ENCODE assay signal across 9 mouse cellular contexts in the genomic region with DNA sequence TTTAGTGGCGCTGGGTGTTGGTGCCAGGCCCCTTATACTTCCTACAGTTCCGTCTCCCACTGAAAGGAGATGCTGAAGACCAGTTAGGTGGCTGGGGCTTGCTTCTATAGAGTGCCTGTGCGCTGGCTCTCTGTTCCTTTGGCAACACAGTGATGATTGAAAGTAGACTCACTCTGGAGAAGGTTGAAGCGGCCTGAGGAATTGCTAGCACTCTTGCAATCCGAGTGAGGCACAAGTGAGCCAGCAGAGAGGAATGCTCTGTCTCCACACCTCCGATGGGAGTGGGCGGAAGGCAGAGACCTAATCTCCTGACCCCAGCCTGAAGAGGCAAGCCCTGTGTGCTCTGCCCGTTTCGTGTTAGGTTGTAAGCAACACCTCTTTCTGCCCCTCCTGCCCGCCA. TPM values are rescaled to one million over a fixed set of nuclear protein-coding genes. Genes with fewer than 3 reads are reported as not detected.
DNase-seq lines count a peak whose midpoint lies in the region; ATAC-seq and TF ChIP-seq lines count a peak whose summit lies in the region.
"Had no signal": no experiment of that assay in that cellular context is flagged by ENCODE, and none has a peak within 500 bp of the region (broad histone marks: within the 10 kb centered on the region; RNA-seq: fewer than 3 reads in every experiment).

No protein-coding gene starts in this region.

- intact Hi-C loops in gastrocnemius, postnatal 36 days (cut with DNase I): loop anchor here (5.0 kb wide), 1 partner anchor 46 kb away; no protein-coding TSS in a partner anchor

- 56% methylated on average over 10 of the region's 10 CpGs for WGBS in lung, postnatal 0 days
- whole genome bisulfite sequencing in small intestine, adult 2 months: 87% methylated on average over 10 of the region's 10 CpGs
- 48% methylated on average over 10 of the region's 10 CpGs for WGBS in hindbrain, embryonic 11.5 days

- H3K9ac ChIP-seq in lung, postnatal 0 days (replicated peaks; ENCODE audit: low read depth): no peak overlapping the region
- no peak overlapping the region for H3K9ac ChIP-seq in hindbrain, embryonic 11.5 days (ENCODE audit: low read depth, low read length)
- H3K9ac ChIP-seq: limb, embryonic 12.5 days had no signal

- peak overlapping the region; percentile 67; the same call in 1 of the 2 replicates for H3K4me3 ChIP-seq in lung, postnatal 0 days (ENCODE audit: low read depth, low read length)
- peak overlapping the region; percentile 5 for H3K4me3 ChIP-seq in small intestine, adult 2 months (ENCODE audit: low read depth, low read length)
- H3K4me3 ChIP-seq in hindbrain, embryonic 11.5 days (ENCODE audit: low read depth, low read length): no peak overlapping the region
- H3K4me3 ChIP-seq: limb, embryonic 12.5 days had no signal

- TF ChIP-seq EP300 in lung, postnatal 0 days (IDR thresholded peaks at IDR 0.05): no peak

- H3K9me3 ChIP-seq in lung, postnatal 0 days (ENCODE audit: low read length): no peaks in the 10 kb centered on the region
- H3K9me3 ChIP-seq in hindbrain, embryonic 11.5 days (ENCODE audit: control insufficient read depth, low read length): no peaks in the 10 kb centered on the region
- H3K9me3 ChIP-seq: limb, embryonic 12.5 days had no signal

- peak overlapping the region; percentile 85 for H3K4me2 ChIP-seq in lung, postnatal 0 days (replicated peaks; ENCODE audit: low read depth, low read length)
- H3K4me2 ChIP-seq in hindbrain, embryonic 11.5 days (replicated peaks; ENCODE audit: low read depth, low read length): no peak overlapping the region

- H3K36me3 ChIP-seq in lung, postnatal 0 days (ENCODE audit: insufficient read depth, low read length): no peaks in the 10 kb centered on the region
- peaks cover 14% of the 10 kb centered on the region for H3K36me3 ChIP-seq in small intestine, adult 2 months (ENCODE audit: control insufficient read depth, insufficient read depth, low read length)
- no peaks in the 10 kb centered on the region for H3K36me3 ChIP-seq in hindbrain, embryonic 11.5 days (ENCODE audit: control insufficient read depth, insufficient read depth, low read length)

- no peak for DNase-seq in frontal cortex, postnatal 25 days (ENCODE audit: low spot score in 2 of 2)
- peak; percentile 40 for DNase-seq in lung, postnatal 0 days (ENCODE audit: low spot score)
- DNase-seq in lung, postnatal 10 days: no peak
- peak; percentile 59 to 73 for DNase-seq in cerebellum, postnatal 25 days
- DNase-seq in gastrocnemius, postnatal 36 days: no peak
- DNase-seq in hindbrain, embryonic 11.5 days (ENCODE audit: low spot score): no peak

- no peak for TF ChIP-seq CTCF in lung, postnatal 0 days (IDR thresholded peaks at IDR 0.05)
- TF ChIP-seq CTCF in small intestine, adult 2 months (IDR thresholded peaks at IDR 0.05; ENCODE audit: extremely low read depth, insufficient read length, insufficient replicate concordance, low read depth, low read length): no peak

- H3K27me3 ChIP-seq in lung, postnatal 0 days (replicated peaks; ENCODE audit: insufficient read depth, low read length): 0 out of 2 replicates have a peak, but pooled peaks cover 3% of the 10 kb centered on the region
- H3K27me3 ChIP-seq in small intestine, adult 2 months (ENCODE audit: control insufficient read depth, insufficient read depth, low read length): no peaks in the 10 kb centered on the region
- peaks cover 23% of the 10 kb centered on the region for H3K27me3 ChIP-seq in hindbrain, embryonic 11.5 days (ENCODE audit: control insufficient read depth, insufficient read depth, low read length)

- peaks cover 9% of the 10 kb centered on the region; the same call in 1 of the 2 replicates for H3K4me1 ChIP-seq in lung, postnatal 0 days (ENCODE audit: insufficient read depth, low read depth, low read length)
- peaks cover 25% of the 10 kb centered on the region for H3K4me1 ChIP-seq in small intestine, adult 2 months (ENCODE audit: control insufficient read depth, insufficient read depth, insufficient read length, low read length)
- H3K4me1 ChIP-seq in hindbrain, embryonic 11.5 days (replicated peaks; ENCODE audit: control insufficient read depth, insufficient read depth, low read length): peaks cover 5% of the 10 kb centered on the region

- no peak overlapping the region for H3K27ac ChIP-seq in lung, postnatal 0 days (ENCODE audit: low read length)
- H3K27ac ChIP-seq in small intestine, adult 2 months (ENCODE audit: insufficient read depth, low read depth, low read length): no peak overlapping the region
- no peak overlapping the region for H3K27ac ChIP-seq in hindbrain, embryonic 11.5 days (ENCODE audit: low read depth, low read length)
- H3K27ac ChIP-seq: limb, embryonic 12.5 days had no signal

- no peak for TF ChIP-seq POLR2A in small intestine, adult 2 months (IDR thresholded peaks at IDR 0.05; ENCODE audit: low read depth, low read length)

- peak; percentile 11; the same call in 1 of the 2 replicates for ATAC-seq in frontal cortex, adult (ENCODE audit: low TSS enrichment)
- ATAC-seq in lung, postnatal 0 days: no peak
- no peak for ATAC-seq in hindbrain, embryonic 11.5 days (ENCODE audit: low FRiP score)

RNA-seq across cellular contexts. Expression of a gene that starts 2.5 kb away (rescaled TPM):
- polyA plus RNA-seq in lung, postnatal 0 days (2015; fragmentation: Nextera tagmentation; extraction: Ambion mirVana): 10.6 and 10.9 TPM in 2 replicates
- 18.0 and 28.5 TPM in 2 replicates for polyA plus RNA-seq in small intestine, adult 2 months (2012; rRNA removed)
- 1 to 10 TPM; 1.1 to 1.2 TPM for total RNA-seq in gastrocnemius, postnatal 36 days (2021)
- 2.3 and 2.7 TPM in 2 replicates for polyA plus RNA-seq in hindbrain, embryonic 11.5 days (2014; fragmentation: Nextera tagmentation; extraction: Ambion mirVana)

RNA-seq across cellular contexts. Expression of a gene that starts 57.5 kb away (rescaled TPM):
- polyA plus RNA-seq in lung, postnatal 0 days (2015; fragmentation: Nextera tagmentation; extraction: Ambion mirVana): 121 and 134 TPM in 2 replicates
- polyA plus RNA-seq in small intestine, adult 2 months (2012; rRNA removed): 36.8 and 48.9 TPM in 2 replicates
- 10 to 100 TPM; 56.6 to 81.6 TPM for total RNA-seq in gastrocnemius, postnatal 36 days (2021)
- polyA plus RNA-seq in hindbrain, embryonic 11.5 days (2014; fragmentation: Nextera tagmentation; extraction: Ambion mirVana): 484 and 510 TPM in 2 replicates

Comparison
In these comparisons a context has a peak if more than half of its experiments do, and no peak if none do; other contexts are left out.
1. DNase-seq: peak in lung, postnatal 0 days (single experiment) and cerebellum, postnatal 25 days (2 of 2); none in frontal cortex, postnatal 25 days (0 of 2), lung, postnatal 10 days (single experiment), gastrocnemius, postnatal 36 days (0 of 2) and hindbrain, embryonic 11.5 days (single experiment).